Mouse (Mus musculus) MEL (cell line): ENCODE data around the gene Nudt2. TPM values are rescaled to one million over a fixed set of nuclear protein-coding genes. Genes with fewer than 3 reads are reported as not detected.

Experiments
- DNase-seq: peaks from one replicate; pipeline ENCODE4 v3.0.0; 2011; ENCODE audit warnings: low read depth, low spot score
- H3K27ac ChIP-seq: 2 replicates; pipeline ENCODE4 v1.5.1; 2012; ENCODE audit warnings: low read depth, mild to moderate bottlenecking, control low read depth, low read length, moderate library complexity; ENCODE audit not compliant: control insufficient read depth
- H3K27me3 ChIP-seq, 2 experiments: fragments of 150-350 bp in 1 of 2; sonication (generic) in 1 of 2; 2 replicates each; pipeline ENCODE4 v1.6.1; 2012; ENCODE audit warnings: low read length in 2 of 2, mild to moderate bottlenecking in 2 of 2, improper control_type of control experiment in 1 of 2, moderate library complexity in 1 of 2; ENCODE audit not compliant: insufficient read depth in 2 of 2, control insufficient read depth in 1 of 2
- H3K36me3 ChIP-seq, 2 experiments: 2 replicates each; pipeline ENCODE4 v1.6.1; 2012 to 2014; ENCODE audit warnings: low read length in 2 of 2, improper control_type of control experiment in 1 of 2, inconsistent platforms in 1 of 2, mild to moderate bottlenecking in 1 of 2; ENCODE audit not compliant: insufficient read depth in 2 of 2, control insufficient read depth in 1 of 2
- H3K4me1 ChIP-seq, 2 experiments: fragments of 150-350 bp in 1 of 2; sonication (generic) in 1 of 2; 2 replicates each; pipeline ENCODE4 v1.6.1; 2012; ENCODE audit warnings: low read length in 2 of 2, improper control_type of control experiment in 1 of 2, mild to moderate bottlenecking in 1 of 2; ENCODE audit not compliant: insufficient read depth in 2 of 2, control insufficient read depth in 1 of 2
- H3K4me3 ChIP-seq, 2 experiments: fragments of 150-350 bp in 1 of 2; sonication (generic) in 1 of 2; 2 replicates each; pipeline ENCODE4 v1.5.1; 2012; ENCODE audit warnings: low read depth in 2 of 2, low read length in 2 of 2, mild to moderate bottlenecking in 2 of 2, moderate library complexity in 2 of 2, control low read depth in 1 of 2, improper control_type of control experiment in 1 of 2; ENCODE audit not compliant: control insufficient read depth in 1 of 2, insufficient read depth in 1 of 2
- H3K79me2 ChIP-seq: 2 replicates; pipeline ENCODE4 v1.6.1; 2012; ENCODE audit warnings: mild to moderate bottlenecking, low read length, moderate library complexity; ENCODE audit not compliant: control insufficient read depth, poor library complexity, insufficient read depth
- H3K9ac ChIP-seq: 2 replicates; pipeline ENCODE4 v1.6.1; 2012; ENCODE audit warnings: low read depth, mild to moderate bottlenecking, control low read depth, low read length, moderate library complexity; ENCODE audit not compliant: control insufficient read depth, poor library complexity, severe bottlenecking
- H3K9me3 ChIP-seq: fragments of 150-350 bp; sonication (generic); replicated peaks from 2 replicates; pipeline ENCODE4 v1.6.1; 2012; ENCODE audit warnings: mild to moderate bottlenecking, low read length, improper control_type of control experiment, moderate library complexity; ENCODE audit not compliant: insufficient read depth
- CTCF ChIP-seq, 3 experiments: IDR thresholded peaks in 2 of 3; conservative IDR thresholded peaks in 1 of 3; 2 replicates each; pipeline ENCODE4 v1.5.1; 2011 to 2012; ENCODE audit warnings: low read length in 3 of 3, low read depth in 2 of 3, mild to moderate bottlenecking in 2 of 3, improper control_type of control experiment in 1 of 3, inconsistent platforms in 1 of 3, mixed read lengths in 1 of 3, moderate library complexity in 1 of 3; ENCODE audit not compliant: control insufficient read depth in 1 of 3, insufficient read depth in 1 of 3, poor library complexity in 1 of 3, severe bottlenecking in 1 of 3
- E2F4 ChIP-seq: IDR thresholded peaks from 2 replicates; pipeline ENCODE4 v1.6.1; 2011; ENCODE audit warnings: low read depth, low read length, improper control_type of control experiment, borderline replicate concordance
- ETS1 ChIP-seq: IDR thresholded peaks from 2 replicates; pipeline ENCODE4 v1.6.1; 2012; ENCODE audit warnings: low read depth, mild to moderate bottlenecking, inconsistent platforms, low read length, improper control_type of control experiment, moderate library complexity
- GABPA ChIP-seq: IDR thresholded peaks from 2 replicates; pipeline ENCODE4 v1.6.1; 2012; ENCODE audit warnings: low read depth, mild to moderate bottlenecking, inconsistent platforms, low read length, improper control_type of control experiment, moderate library complexity
- GATA1 ChIP-seq: IDR thresholded peaks from 2 replicates; pipeline ENCODE4 v1.6.1; 2011; ENCODE audit warnings: low read depth, low read length, improper control_type of control experiment
- MAFK ChIP-seq: IDR thresholded peaks from 2 replicates; pipeline ENCODE4 v1.6.1; 2011; ENCODE audit warnings: low read depth, mild to moderate bottlenecking, low read length, improper control_type of control experiment, borderline replicate concordance
- MAX ChIP-seq: IDR thresholded peaks from 2 replicates; pipeline ENCODE4 v1.6.1; 2011; ENCODE audit warnings: low read length, improper control_type of control experiment
- MAZ ChIP-seq: IDR thresholded peaks from 2 replicates; pipeline ENCODE4 v1.6.1; 2012; ENCODE audit warnings: low read depth, mild to moderate bottlenecking, inconsistent platforms, low read length, improper control_type of control experiment
- MXI1 ChIP-seq: IDR thresholded peaks from 2 replicates; pipeline ENCODE4 v1.6.1; 2011; ENCODE audit warnings: mild to moderate bottlenecking, low read depth, low read length, improper control_type of control experiment
- MYC ChIP-seq: IDR thresholded peaks from 2 replicates; pipeline ENCODE4 v1.6.1; 2011; ENCODE audit warnings: low read depth, mild to moderate bottlenecking, low read length, improper control_type of control experiment, moderate library complexity
- NELFE ChIP-seq: IDR thresholded peaks from 2 replicates; pipeline ENCODE4 v1.6.1; 2011; ENCODE audit warnings: low read depth, low read length, improper control_type of control experiment
- POLR2AphosphoS5 ChIP-seq: IDR thresholded peaks from 2 replicates; pipeline ENCODE4 v1.6.1; 2012; ENCODE audit warnings: low read depth, borderline replicate concordance, mild to moderate bottlenecking, inconsistent platforms, low read length, moderate library complexity, mixed read lengths
- RCOR1 ChIP-seq: IDR thresholded peaks from 2 replicates; pipeline ENCODE4 v1.6.1; 2012; ENCODE audit warnings: low read depth, mild to moderate bottlenecking, inconsistent platforms, low read length, improper control_type of control experiment
- SMC3 ChIP-seq: IDR thresholded peaks from 2 replicates; pipeline ENCODE4 v1.6.1; 2011; ENCODE audit warnings: low read depth, low read length, improper control_type of control experiment
- TAL1 ChIP-seq: IDR thresholded peaks from 2 replicates; pipeline ENCODE4 v1.6.1; 2012; ENCODE audit warnings: mild to moderate bottlenecking, inconsistent platforms, low read length, moderate library complexity, mixed read lengths
- TBP ChIP-seq: IDR thresholded peaks from 2 replicates; pipeline ENCODE4 v1.8.0; 2011; ENCODE audit warnings: low read depth, low read length, improper control_type of control experiment
- TCF12 ChIP-seq: IDR thresholded peaks from 2 replicates; pipeline ENCODE4 v1.6.1; 2014; ENCODE audit warnings: low read depth, mild to moderate bottlenecking, inconsistent platforms, low read length, improper control_type of control experiment, moderate library complexity
- USF2 ChIP-seq, 2 experiments: IDR thresholded peaks; 2 replicates each; pipeline ENCODE4 v1.6.1; 2011 to 2012; ENCODE audit warnings: improper control_type of control experiment in 2 of 2, low read length in 2 of 2, borderline replicate concordance in 1 of 2, inconsistent platforms in 1 of 2, low read depth in 1 of 2, mild to moderate bottlenecking in 1 of 2; ENCODE audit not compliant: insufficient read depth in 1 of 2
- ZC3H11A ChIP-seq: IDR thresholded peaks from 2 replicates; pipeline ENCODE4 v1.6.1; 2012; ENCODE audit warnings: low read depth, mild to moderate bottlenecking, inconsistent platforms, low read length, improper control_type of control experiment
- ZKSCAN1 ChIP-seq: IDR thresholded peaks from 2 replicates; pipeline ENCODE4 v1.6.1; 2012; ENCODE audit warnings: low read depth, mild to moderate bottlenecking, inconsistent platforms, low read length, improper control_type of control experiment, moderate library complexity
- ZMIZ1 ChIP-seq: IDR thresholded peaks from 2 replicates; pipeline ENCODE4 v1.6.1; 2012; ENCODE audit warnings: low read depth, mild to moderate bottlenecking, inconsistent platforms, low read length, improper control_type of control experiment, moderate library complexity
- polyA plus RNA-seq, 2 experiments: library from polyadenylated mRNA; stranded (reverse) in 1 of 2; unstranded in 1 of 2; fragments of >175 nt in 1 of 2; fragments of >200 nt in 1 of 2; gene quantifications; 2 replicates each; pipeline versions ENCODE4 v1.2.1 to v1.2.4; 2012; ENCODE audit warnings: low replicate concordance in 2 of 2, low read depth in 1 of 2; ENCODE audit not compliant: insufficient read length in 2 of 2, insufficient read depth in 1 of 2, missing spikeins in 1 of 2
- total RNA-seq: library from RNA; depleted of rRNA; stranded (reverse); fragments of 300-350 nt; gene quantifications from 2 replicates; pipeline ENCODE4 v1.2.3, GENCODE M21; 2012

Nudt2 gene
- total and polyA plus RNA-seq, 3 experiments = 19.2 to 25.3 TPM; not detected in 1

DNA sequence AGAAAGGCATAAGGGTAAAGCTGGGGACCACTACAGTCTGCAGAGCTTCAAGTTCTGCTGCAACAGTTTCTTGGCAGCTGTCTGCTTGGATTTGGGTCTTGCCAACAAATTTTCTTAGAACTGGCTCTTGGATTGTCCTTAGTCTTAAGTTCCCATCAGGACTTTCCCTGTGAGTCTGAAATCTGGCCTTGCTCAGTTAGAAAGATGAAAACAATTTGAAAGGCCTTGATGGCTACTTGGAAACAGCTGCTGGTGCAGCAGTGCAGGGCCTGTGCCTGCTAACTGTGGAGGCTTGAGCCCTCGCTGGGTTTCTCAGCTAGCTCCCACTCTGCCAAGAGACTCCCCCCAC lies 14.5 kb downstream of the Nudt2 start:
- H3K4me3 ChIP-seq = no peak overlapping the region
- no peaks in the 10 kb centered on the region for H3K27me3 ChIP-seq
- no peak for DNase-seq
- H3K9me3 ChIP-seq = no peaks in the 10 kb centered on the region
- no peaks in the 10 kb centered on the region for H3K4me1 ChIP-seq
- no peak overlapping the region for H3K9ac ChIP-seq
- no peaks in the 10 kb centered on the region for H3K79me2 ChIP-seq
- H3K27ac ChIP-seq = no peak overlapping the region
- TF ChIP-seq GABPA = no peak
- no peak for TF ChIP-seq MAZ
- TF ChIP-seq SMC3 = no peak
- TF ChIP-seq MAX = no peak
- TF ChIP-seq USF2 (IDR thresholded peaks at IDR 0.05; ENCODE audit: borderline replicate concordance in 1 of 2, insufficient read depth in 1 of 2, low read depth in 1 of 2, low read length in 2 of 2) = no peak
- no peak for TF ChIP-seq TAL1
- no peak for TF ChIP-seq MXI1
- TF ChIP-seq MYC = no peak
- no peak for TF ChIP-seq POLR2AphosphoS5
- no peak for TF ChIP-seq ETS1
- no peak for TF ChIP-seq RCOR1
- no peaks in the 10 kb centered on the region; a peak in 1 of 4 replicates for H3K36me3 ChIP-seq

GRCm38 (mm10) chr4:41480254-41480653 lies 15.3 kb downstream of the Nudt2 start:
- no peak for TF ChIP-seq ZKSCAN1
- TF ChIP-seq E2F4 = no peak
- H3K27me3 ChIP-seq = no peaks in the 10 kb centered on the region
- H3K36me3 ChIP-seq = no peaks in the 10 kb centered on the region; a peak in 1 of 4 replicates

DNA sequence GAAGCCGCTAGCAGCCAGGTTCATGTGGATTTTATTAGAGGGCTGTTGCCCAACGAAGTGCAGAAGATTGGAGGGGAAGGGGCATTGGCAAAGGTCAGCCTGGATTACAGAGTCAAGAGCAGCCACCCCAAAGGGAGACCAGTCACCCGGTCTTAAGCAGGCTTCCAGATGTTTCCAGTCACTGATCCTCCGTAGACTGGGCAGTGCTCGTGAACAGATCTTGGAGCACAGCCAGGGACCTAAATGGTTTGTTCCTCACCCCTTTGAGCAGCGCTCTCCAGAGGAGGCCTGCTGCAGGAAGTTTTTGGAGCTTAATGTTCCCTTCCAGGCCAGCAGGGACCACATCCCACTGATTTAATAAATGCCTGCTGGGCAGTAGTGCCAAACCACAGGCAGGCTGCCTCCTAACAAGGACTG lies 16.7 kb downstream of the Nudt2 start:
- Histone ChIP-seq H3K9me3 (no peaks in the 10 kb centered on the region), H3K79me2 (no peaks in the 10 kb centered on the region)
- no peak for TF ChIP-seq ZMIZ1
- no peak for TF ChIP-seq CTCF (IDR thresholded peaks at IDR 0.05 in 2 of 3, conservative IDR thresholded peaks at IDR 0.05 in 1 of 3; ENCODE audit: control insufficient read depth in 1 of 3, insufficient read depth in 1 of 3, low read depth in 2 of 3, low read length in 3 of 3, poor library complexity in 1 of 3, severe bottlenecking in 1 of 3)
- no peak for TF ChIP-seq NELFE
- TF ChIP-seq TBP = no peak
- no peak for TF ChIP-seq MAZ
- no peak for TF ChIP-seq MAFK
- no peak for TF ChIP-seq GATA1
- no peak for TF ChIP-seq SMC3
- no peak for TF ChIP-seq GABPA
- TF ChIP-seq TAL1 = no peak
- no peak for TF ChIP-seq ZC3H11A
- TF ChIP-seq RCOR1 = no peak
- no peak for TF ChIP-seq MAX
- TF ChIP-seq TCF12 = no peak

More at GRCm38 (mm10) chr4:41480254-41480653, 15.3 kb downstream of the Nudt2 start:
- Histone ChIP-seq H3K79me2 (no peaks in the 10 kb centered on the region), H3K27ac (no peak overlapping the region), H3K4me1 (no peaks in the 10 kb centered on the region), H3K4me3 (no peak overlapping the region), H3K9ac (no peak overlapping the region), H3K9me3 (no peaks in the 10 kb centered on the region)
- DNase-seq = no peak

More for the DNA sequence above, 16.7 kb downstream of the Nudt2 start:
- no peak overlapping the region for H3K27ac ChIP-seq
- no peak overlapping the region for H3K9ac ChIP-seq
- no peaks in the 10 kb centered on the region for H3K27me3 ChIP-seq
- no peak for DNase-seq
- no peaks in the 10 kb centered on the region; a peak in 1 of 4 replicates for H3K36me3 ChIP-seq
- no peaks in the 10 kb centered on the region for H3K4me1 ChIP-seq
- no peak overlapping the region for H3K4me3 ChIP-seq
